Mouse (Mus musculus) layer of hippocampus, postnatal 14 days (tissue): ENCODE measurements at regions not wholly inside any gene's neighbourhood (a gene's known extent, or its start where the extent isn't known, plus 50 kb on each side); places are given as distances from the start of the nearest gene placed in this dataset.

Source experiments
- DNase-seq, 2 experiments: peaks; one replicate each; pipeline ENCODE4 v3.0.0; 2021 to 2022; ENCODE audit warnings: low spot score in 2 of 2, mixed read lengths in 1 of 2

DNA sequence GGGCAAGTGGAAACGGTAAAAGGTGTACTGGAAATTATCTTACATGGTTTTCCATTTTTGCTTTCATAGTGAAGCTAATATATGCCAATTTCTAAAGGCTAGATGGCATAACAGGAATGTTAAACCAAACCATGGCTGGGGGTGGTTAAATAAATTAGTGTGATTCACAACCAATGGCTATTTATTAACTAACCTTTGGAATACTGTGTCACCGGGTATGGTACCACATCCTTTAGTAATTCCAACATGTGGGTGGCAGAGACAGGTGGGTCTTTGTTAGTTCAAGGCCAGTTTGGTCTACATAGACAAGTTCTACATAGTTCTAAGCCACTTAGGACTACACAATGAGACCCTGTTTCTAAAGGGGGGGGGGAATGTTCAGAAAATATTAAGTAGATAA, 179.8 kb upstream of the Plxnc1 start:
- no peak for DNase-seq

GRCm38 (mm10) chr10:95120007-95120406, 175.4 kb upstream of the Plxnc1 start:
- DNase-seq = no peak

DNA sequence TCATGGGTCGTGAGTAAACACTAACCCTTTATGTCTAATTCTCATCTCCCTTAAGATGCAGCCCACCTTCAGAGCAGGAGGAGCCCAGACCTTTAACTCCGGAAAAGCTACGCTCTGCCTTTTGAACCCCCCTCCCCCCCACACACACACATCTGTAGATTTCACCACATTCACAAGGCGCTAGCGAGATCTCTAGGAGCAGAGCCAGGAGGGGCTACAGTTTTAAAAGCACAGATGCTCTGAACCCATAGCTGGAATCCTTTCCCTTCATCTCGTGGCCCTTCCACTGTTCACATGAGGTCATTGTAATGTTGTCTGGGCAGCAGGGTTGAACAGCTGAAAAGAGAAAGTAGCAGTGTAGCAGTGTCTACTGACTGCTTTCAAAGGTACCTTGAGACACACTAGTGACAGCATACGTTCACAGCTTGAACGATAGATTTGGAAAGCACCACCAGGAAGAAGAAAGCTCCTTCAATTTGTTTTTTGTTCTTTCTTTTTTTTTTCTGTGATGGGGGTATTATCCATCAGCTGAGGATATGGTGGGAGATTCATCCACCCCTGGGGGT, 174.2 kb upstream of the Plxnc1 start:
- no peak for DNase-seq

DNA sequence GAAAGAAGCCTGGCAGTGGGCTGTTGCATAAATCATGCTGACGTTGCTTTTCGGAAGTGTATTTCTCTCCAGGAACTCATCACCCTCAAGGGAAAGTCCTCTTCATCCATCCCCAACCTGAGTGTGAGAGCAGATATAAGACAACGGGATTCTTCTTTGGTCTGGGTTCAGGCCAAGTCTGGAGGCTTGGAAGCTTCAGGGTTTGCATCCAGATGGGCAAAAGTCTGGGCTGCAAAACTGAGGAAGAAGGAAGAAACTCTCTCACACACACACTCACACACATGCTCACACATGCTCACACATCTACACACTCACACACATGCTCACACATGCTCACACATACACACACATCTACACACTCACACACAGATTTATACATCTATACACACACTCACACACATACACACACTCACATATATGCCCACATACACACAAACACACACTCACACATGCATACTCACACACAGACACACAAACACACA, 173.1 kb upstream of the Plxnc1 start:
- DNase-seq = no peak

GRCm38 (mm10) chr10:95117041-95117730, 172.6 kb upstream of the Plxnc1 start:
- peak in 1 of 2 experiments; percentile 10 for DNase-seq

DNA sequence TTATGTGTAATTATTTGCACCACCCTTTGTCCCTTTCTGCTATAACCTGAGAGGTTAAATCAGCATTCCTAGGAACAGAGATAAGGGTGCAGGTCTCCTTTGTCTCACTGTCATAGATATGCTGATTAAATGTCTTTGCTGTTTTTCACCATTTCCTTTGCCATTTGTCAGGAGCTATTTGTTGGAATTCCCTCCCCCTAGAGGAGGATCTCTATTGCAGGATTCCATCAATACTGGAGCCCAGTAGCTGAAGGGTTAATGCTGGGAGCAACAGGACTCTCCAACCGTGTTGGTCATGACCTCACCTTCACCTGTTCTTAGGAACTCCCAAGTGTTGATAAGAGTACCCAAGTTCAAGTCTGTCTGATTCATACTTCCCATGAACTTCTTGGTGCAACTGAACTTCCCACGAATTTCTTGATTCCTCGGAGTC, 172.0 kb upstream of the Plxnc1 start:
- DNase-seq = no peak

GRCm38 (mm10) chr10:95112837-95113388, 168.3 kb upstream of the Plxnc1 start:
- DNase-seq = no peak

DNA sequence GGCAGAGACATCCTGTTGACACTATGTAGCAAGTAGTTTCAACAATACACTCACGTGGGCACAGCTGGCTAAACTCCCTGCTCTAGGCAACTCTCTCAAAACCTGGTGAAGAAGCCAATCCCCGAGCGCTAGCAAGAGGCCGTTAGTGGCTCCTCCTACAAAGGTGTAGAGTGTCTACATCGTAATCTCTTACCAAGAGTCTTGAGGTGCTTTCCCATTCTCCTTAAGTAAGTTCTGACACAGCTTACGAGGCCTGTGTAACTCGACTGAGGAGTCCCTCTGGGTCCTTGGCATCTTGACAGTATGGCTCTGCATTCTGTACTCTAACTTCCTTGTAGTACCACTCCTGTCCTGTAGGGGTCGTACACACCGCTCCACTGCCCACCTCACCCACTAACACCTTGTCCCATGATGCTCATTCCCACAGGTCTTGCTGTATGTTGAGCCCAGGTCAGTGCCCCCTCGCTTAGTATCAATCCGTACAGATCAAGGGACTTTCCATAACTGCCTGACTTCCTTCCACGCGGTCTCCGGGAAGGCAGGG, 167.7 kb upstream of the Plxnc1 start:
- DNase-seq = no peak

DNA sequence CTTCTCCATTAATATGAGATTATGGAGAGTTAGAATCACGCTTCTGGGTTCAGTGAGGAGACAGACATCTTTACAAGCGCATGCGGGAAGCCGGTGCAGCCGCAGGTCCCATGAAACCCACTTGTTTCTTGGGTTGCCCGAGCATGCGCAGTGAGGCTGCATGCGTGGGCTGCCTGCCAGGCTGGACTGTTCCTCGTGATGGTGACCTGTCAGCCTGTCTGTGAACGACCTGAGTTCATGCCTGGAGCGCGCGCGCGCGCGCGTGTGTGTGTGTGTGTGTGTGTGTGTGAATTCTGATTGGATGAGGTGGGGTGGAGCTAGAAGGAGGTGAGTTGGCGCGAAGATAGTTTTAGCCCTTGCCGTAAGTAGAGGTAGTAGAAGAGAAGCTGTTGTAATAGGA, 166.2 kb upstream of the Plxnc1 start:
- no peak for DNase-seq

DNA sequence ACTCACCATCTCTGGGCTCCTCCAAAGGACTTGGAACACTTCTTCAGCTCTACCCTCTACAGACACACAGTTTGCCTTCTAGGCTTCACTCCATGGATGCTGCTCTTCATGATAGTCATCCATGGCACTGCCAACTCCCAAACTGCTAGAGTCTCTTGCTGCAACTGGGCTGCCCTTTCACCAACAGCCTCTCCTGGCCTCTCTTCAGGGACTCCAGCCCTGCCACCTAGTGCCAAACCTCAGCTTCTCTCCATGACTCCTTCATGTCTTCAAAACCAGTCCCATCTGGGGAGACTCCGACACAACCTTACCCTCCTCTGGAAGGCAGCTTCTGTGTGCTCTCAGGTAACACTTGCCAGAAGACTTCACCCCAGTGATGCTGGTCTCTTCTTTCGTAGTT, 164.9 kb upstream of the Plxnc1 start:
- no peak for DNase-seq

DNA sequence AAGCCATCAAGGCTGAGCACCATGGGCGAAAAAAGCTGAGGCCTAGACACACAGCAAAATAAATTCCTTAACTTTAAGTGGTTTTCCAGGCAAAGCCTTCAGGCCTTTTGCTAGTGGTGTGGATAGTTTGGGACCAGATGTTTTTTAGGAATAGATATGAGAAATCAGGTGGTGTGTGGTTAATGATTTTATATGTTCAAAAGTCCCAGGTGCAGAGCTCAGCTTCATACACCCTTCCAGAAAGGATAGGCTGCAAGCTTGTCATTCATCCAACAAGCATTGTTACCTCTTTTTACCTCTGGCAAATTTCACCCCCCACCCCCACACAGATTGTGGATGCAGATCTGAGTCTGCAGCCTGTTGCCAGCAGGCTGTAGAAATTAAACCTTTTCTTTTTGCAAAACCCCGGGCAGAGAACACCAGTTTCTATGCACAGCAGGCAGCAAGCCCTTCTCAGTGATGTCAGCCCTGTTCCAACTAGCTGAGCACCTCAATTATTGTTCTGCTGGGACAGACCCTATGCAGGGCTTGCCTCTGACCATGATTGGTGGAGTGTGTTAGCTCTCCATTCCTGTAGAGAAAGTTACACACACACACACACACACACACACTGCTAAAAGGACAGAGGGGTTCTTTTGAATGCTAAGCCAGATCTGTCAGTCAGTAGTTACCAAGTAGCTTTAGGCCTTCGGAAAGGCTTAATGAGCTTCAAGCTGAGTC, 163.1 kb upstream of the Plxnc1 start:
- no peak for DNase-seq

GRCm38 (mm10) chr10:95103808-95104207, 159.2 kb upstream of the Plxnc1 start:
- DNase-seq = peak in 1 of 2 experiments; percentile 45

GRCm38 (mm10) chr10:95102981-95103380, 158.3 kb upstream of the Plxnc1 start:
- no peak for DNase-seq

- DNase-seq = peak in 1 of 2 experiments; percentile 57
Measured at GRCm38 (mm10) chr10:95099906-95100305, 155.3 kb upstream of the Plxnc1 start.

DNA sequence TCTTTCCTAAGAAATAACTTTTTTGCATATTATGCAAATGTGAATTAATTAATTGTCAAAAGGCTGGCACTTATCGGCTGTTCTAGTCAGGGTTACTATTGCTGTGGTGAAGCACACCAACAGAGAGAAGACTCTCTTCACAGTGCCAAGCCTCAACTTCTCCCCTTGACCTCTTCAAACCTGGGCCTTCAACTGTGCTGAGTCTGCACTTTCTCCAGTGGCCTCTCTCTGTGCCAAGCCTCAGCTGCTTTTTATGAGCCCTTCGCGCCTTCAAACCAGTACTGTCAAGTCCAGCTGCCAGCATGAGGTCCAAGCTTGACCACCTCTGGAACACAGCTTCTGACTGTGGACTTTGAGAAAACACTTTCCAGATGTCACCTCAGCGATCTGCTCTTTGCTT, 151.2 kb upstream of the Plxnc1 start:
- no peak for DNase-seq

DNA sequence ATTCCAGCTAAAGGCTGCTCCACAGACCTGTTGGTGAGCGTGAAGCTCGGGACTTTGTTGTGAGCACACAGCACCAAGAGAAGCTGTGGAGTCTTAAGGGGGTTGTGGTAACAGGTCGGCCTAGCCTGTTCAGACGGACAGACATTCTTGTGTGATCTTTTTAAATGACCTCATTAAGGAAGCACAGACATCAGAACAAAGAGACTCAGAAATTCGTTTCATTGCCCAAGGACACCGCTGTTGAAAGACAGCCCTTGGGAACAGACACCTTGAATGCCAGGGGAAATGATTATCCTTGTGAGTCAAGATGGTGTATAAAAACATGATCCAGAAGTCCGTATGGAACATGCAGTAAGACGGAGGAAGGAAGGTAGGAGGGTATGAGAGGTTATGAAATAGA, 150.1 kb upstream of the Plxnc1 start:
- DNase-seq = no peak

DNA sequence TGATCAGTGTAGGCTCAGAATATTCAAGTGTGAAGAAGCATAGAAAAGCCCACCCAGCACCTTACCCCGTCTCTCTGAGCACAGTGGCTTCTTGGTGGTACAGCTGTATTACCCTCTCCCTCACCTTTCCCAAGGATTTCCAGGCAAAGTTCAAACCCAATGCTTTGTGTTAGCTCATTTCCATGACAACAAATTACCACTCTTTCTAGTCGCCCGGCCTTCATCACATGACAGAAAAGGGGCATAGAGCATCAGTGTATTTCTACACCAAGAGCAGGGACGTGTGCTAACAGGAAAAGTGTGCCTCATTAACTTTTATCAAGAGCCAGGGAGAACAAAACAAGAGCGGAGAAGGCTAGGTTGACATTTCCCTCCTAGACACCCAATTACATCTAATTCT, 148.6 kb upstream of the Plxnc1 start:
- DNase-seq = no peak

- no peak for DNase-seq
Measured at GRCm38 (mm10) chr10:95091086-95091485, 146.5 kb upstream of the Plxnc1 start.

DNA sequence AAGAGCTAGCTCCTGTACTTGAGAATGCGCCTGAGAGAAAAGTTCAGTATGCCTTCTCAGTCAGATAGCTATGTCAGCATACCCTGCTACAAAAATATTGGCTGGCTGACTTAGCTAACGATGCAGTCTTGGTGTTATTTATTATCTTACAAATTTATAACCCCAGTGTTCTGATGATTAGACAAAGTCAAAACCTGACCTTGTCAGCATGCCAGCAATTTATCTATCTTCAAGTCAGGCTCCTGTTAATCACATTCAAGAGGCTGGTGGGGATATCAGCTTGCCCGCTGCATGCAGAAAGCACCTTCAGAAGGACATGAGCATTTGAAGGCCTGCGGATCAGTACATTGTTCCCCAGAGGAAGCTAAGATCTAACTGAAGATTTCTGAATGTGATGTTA, 146.0 kb upstream of the Plxnc1 start:
- DNase-seq = no peak

DNA sequence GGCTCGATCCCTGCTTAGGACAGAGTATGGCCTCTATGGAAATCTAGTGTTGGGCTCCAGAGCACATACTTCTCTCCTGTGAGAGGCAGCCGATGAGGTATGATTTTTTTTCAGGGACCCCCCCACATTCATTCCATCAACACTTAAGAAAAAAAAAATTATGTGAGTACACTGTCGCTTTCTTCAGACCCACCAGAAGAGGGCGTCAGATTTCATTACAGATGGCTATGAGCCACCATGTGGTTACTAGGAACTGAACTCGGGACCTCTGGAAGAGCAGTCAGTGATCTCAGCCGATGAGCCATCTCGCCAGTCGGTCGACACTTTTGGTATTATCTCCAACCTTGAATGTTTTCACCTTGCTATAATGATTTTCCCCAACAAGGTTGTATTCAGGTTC, 145.4 kb upstream of the Plxnc1 start:
- DNase-seq = no peak

DNA sequence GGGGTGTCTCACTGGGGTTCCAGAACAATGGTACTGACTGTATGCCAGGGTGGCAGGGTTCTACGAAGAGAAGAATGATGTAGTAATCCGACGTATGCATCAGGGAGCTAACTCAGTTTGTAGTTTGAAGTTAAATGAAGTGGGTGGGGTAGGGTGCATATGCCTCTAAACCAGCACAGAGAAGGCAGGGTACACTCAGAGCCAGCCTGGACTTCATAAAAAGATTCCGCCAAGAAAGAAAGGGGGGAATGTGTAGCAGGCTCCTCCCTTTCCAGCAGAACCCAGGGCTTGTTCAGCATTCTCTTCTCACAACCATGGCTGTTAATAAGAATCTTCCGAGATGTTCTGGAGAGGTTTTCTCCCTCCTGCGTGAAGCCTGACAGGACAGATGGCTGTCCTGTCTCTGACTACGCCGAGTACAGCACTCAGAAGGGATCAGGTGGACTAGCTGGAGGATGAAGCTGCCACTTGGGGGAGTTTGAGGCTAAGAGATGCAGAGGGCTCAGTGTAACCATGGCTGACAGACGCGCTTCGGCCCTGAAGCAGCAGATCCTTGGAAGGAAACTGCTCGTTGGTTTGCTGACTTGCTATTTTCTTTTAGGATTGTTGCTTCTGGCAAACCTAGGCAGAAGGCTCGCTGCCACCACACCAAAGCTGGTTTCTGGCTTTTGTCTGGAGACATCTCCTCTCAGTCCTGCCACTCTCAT, 143.4 kb upstream of the Plxnc1 start:
- peak; percentile 45 to 65 for DNase-seq
